Mouse (Mus musculus) frontal cortex, postnatal 25 days (tissue): ENCODE results near the gene Fam71e2.
"Not testable (repeated sequence)": the region's sequence is repeated elsewhere in the genome, so short reads cannot be mapped to it uniquely, and the experiment has no call there.

Experiments used
- DNase-seq, 2 experiments: peaks; one replicate each; pipeline ENCODE4 v3.0.0; 2022; ENCODE audit warnings: low spot score in 2 of 2

The Fam71e2 gene

DNA sequence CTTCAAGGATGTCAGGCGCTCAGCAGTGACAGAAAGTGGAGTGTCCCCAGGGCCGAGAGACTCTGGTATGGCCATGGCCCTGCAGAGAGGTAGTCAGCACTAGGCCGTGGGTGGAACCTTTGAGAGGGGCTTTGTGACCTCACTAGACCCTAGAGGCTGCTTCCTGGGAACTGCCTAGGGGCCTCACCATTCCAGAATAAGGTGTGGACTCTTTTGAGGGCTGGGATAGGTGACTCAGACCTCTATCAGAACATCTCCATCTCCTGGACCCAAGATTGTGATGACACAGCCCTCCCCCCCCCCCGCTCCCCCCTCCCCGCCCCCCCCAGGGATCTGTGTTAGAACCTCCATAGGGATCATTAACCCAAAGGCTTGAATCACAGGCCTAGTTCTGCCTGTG lies at the start of gene Fam71e2:
Fam71e2 (minus strand) TSS at position 101 of the 400 bp plus-strand sequence.
- DNase-seq = no peak

DNA sequence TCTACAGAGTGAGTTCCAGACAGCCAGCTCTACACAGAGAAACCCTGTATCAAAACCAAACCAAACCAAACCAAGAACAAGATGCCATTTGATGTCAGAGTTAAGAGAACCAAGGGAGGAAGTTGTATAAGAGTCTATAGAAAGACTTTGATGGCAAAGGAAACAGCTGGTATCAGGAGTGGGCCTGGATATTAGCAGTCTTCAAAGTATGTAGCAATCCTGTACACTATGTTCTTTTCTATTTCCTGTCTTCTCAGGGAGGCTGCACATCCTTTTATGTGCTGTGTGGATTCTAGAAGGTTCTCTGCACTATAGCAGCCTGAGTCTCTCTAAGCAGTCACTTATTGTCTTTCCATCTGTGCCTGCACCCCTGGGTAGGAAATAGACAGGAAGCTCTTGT lies 45.5 kb upstream of the Fam71e2 start:
- DNase-seq = no peak

DNA sequence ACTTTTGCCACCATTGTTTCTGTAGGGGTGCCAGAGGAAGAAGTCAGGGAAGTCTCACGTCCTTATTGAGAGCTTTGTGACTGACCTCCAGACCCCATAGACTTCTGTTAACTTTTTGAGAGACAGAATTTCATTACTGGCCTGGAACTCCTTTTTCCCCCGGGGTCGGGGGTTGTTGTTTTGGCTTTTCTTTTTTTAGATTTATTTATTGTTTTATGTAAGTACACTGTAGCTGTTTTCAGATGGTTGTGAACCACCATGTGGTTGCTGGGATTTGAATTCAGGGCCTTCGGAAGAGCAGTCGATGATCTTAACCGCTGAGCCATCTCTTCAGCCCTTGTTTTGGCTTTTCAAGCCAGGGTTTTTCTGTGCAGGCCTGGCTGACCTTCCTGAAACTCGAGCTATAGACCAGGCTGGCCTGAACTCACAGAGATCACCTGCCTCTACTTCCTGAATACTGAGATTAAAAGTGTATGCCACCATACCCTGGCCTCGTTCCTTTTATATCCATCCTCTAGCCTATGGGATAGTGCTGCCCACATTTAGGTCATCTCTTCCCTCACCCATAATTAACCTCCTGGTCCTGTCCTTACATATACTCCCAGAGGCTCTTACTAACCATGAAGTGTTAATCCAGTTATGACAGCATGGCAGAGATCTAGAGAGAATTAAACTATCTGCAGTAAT lies 42.1 kb upstream of the Fam71e2 start:
- no peak for DNase-seq

DNA sequence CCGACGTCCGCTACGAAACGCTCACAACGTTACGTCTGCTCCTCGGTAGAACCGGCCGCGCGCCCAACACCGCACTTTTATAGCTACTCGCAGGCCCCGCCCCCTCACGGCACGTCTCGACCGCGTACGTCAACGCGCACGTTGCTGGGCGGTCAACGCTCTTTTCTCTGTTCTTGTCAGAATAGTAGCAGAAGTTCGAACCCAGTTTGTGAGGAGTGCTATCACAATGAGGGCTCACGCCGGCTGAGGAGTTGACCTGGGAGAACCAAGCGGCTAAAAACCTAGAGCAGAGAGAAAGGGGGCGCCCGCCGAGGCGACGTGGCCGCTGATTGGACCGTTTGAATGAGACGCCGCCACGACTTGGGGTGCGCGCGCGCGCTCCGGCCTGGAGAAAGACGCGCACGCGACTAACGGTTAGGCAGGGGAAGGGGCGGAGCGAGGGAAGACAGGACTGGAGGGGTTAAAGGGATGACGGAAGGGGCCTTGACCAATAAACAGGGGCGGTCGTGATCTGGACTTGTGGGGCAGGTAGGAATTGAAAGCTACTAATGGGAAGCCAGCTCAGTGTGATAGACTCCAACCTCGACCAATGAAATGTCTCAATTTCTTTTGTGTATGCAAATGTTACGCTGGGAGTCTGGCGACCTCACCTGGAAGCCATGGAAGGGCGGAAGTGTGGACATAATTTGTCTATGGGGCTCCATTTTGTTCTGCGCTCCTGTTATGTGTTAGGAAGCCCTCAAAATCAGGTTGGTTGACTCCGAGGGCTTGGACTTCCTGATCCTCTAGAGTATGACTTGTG lies 41.4 kb upstream of the Fam71e2 start, which contains the start of gene Ube2s:
Ube2s (minus strand) TSS at position 288 of the 802 bp plus-strand sequence.
- peak; percentile 95 to 96 for DNase-seq

DNA sequence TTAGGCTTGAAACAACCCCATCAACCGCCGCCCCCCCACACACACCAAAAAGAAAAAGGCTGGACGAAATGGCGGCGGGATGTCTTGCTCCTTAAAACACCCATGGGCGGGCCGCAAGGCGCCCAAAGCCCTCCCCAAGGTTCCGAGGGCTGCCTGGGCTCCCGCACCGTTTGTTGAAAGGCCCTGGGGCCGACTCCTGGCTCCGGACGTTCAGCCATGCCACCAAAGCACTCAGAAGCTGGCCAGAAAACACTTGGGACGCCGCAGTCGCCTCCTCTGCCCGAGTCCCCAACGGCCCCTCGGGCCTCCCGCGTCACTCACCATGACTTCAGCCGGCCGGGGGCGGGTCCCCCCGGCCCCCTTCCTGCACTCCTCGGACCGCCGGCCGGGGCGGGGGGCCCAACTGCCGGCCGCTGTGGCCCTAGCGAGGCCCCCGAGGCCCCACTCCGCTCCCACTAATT lies 40.8 kb upstream of the Fam71e2 start:
- DNase-seq = no peak

DNA sequence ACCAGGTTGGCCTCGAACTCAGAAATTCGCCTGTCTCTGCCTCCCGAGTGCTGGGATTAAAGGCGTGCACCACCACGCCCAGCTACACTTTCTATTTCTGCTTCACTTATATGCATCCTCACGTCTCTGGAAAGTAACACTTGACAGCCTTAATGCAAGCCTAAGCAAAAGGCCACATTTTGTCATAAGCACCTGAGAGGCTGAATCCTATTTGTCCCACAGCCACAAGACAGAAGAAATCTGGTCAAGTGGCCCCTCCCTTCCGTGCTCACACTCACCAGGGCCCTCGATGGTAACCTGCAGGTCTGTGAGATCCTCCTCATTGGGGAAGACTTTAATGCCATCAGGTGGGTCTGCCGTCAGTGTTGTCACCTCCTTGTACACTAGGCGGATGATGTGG lies 40.0 kb upstream of the Fam71e2 start:
- DNase-seq = not testable (repeated sequence)

DNA sequence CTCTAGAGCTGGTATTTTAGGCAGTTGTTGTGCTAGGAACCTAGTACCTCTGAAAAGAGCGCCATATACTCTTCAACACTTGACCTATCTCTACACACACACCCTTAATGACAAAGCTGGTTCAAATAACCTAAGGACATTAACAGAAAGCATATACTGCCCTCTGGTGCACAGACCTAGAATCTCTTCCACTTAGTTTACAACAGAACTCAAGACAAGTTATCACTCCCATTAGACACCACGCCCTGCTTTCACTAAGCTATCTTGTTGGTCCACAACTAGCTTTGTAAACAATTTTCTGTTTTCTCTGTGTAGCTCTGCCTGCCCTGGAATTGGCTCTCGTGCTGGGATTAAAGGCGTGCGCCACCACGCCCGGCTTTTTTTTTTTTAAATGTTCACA lies 35.6 kb upstream of the Fam71e2 start:
- no peak for DNase-seq

DNA sequence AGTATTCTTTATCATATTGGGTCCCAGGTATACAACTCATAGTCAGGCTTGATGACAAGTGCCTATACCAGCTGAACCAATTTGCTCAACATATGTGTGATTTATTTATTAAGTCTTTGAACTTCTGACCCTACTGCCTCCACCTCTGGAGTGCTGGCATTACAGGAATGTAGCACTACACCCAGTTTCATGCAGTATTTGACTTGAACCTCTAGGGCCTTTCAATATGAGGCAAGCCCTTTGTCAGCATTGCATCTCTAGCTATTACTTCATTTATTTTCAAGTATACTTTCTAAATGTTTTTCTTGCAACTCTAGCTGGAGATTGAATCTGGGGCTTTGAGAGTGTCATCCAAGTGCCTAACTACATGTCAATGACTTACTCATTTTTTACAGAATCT lies 31.1 kb upstream of the Fam71e2 start:
- DNase-seq = no peak

DNA sequence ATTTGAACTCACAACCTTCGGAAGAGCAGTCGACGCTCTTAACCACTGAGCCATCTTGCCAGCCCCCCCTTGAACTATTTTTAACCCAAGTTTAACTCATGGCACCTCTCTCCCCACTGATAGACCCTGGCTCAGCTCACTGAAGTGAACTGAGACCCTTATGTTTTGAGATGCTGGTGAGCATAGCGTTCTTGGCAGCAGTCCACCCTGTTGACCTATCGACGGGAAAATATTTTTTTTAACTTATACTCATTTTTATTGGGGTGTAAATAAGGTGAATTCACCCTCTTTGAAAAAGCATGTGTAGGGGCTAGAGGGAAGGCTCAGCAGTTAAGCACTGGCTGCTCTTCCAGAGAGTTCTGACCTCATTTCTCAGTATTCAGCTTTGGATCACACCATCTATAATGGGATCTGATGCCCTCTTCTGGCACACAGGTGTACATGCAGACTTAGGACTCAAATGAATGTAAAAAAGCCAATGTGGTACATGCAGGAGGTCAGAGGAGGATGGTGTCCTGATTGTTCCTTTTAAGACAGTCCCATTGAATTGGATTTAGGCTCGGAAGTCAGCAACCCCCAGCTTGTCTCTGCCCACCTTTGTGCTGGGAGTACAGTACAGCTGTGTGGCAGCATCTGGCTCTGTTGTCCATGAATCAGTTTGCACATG lies 24.8 kb upstream of the Fam71e2 start:
- no peak for DNase-seq

DNA sequence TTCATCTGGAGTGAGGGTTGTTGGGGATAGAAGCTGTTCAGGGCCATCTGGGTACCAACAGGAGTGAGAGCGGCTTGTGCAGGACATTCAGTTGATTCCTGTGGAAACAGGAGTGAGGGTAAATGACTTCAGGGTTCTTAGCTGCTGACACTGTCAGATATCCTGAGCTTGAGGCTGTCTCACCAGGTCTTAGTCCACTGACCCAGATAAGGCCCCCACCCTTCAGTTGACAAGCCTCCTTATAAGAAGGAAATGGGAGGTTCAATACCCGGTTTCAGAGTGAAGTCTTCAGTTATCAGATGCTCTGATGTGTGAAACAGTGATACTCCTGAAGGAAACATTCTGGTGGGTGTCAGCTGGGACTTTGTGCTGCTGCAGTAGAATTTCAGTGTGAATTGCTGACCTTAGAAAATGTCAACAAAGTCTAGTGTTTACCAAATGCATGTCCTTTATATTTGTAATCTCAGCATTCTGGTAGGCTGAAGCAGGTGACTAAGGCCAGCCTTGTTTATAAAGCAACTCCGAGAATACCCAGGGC lies 23.6 kb upstream of the Fam71e2 start:
- DNase-seq = no peak

DNA sequence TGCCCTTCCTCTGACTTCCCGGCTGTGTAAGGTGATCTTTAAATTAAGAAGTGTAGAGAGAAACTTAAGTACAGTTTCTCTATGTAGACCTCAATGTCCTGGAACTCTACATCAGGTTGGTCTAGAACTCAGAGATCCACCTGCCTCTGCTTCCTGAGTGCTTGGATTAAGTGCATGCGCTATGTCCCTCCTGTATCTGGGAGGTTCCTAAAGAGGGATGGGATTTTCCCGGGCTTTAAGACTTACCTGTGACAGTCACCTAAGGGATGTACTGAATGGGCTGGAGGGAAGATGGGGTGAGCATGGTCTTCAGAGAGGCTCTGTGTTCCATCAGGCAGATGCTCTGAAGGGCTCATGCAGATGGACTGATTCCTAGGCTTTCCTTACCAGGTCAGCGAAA lies 22.6 kb upstream of the Fam71e2 start:
- no peak for DNase-seq

DNA sequence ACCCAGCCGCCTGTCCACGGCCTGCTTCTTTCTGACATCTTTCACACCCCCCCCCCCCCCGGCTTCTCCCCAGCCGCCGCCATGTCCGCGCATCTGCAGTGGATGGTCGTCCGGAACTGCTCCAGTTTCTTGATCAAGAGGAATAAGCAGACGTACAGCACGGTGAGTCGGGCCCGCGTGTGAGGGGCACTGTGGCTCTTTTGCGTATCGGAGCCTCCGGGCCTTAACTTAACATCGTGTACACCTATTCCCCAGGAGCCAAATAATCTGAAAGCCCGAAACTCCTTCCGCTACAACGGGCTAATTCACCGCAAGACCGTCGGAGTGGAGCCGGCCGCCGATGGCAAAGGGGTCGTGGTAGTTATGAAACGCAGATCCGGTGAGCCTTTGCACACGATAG lies 22.1 kb upstream of the Fam71e2 start:
- not testable (repeated sequence) for DNase-seq

DNA sequence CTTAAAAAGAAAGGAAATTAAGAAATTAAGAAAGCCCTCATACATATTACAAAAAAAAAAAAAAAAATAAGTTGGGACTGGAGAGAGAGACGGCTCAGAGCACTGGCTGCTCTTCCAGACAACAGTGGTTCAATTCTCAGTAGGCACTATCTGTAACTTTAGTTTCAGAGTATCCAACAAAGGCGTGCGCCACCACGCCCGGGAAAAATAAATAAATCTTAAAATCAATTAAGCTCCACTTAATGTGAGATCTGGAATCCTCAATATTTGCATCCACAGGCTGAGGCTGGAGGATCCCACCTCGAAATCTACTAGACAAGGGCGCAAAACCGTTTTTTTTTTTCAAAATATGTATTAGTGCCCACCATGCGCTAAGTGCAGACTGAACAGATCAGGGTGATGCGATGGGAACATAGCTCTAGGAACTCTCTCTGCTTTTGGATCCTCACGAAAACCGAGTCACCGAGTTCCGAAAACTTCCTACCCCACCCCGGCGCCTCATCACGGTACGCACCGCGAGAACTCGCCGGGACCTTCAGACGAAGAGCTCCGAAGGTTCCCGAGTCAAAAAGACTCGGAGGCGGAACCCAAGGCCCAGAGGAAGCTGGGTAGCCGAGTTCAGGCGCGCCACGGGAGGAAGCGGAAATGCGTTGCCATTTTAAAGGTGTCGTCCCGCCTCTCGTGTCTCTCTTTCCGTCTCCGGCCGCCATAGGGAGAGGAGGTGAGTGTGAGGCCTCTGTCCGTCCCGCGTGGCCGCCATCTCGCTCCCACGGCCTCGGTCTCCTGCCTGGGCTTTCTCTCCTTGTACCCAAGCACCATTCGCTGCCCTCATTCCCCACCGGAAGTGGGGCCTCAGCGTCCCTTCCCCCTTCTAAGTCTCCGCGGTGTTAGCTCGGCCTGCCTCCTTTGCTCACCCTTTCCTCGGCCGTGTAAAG lies 21.4 kb upstream of the Fam71e2 start, which contains the start of gene Rpl28:
Rpl28 (plus strand) TSS at position 597 of the 935 bp plus-strand sequence.
- DNase-seq = peak; percentile 88 to 92

DNA sequence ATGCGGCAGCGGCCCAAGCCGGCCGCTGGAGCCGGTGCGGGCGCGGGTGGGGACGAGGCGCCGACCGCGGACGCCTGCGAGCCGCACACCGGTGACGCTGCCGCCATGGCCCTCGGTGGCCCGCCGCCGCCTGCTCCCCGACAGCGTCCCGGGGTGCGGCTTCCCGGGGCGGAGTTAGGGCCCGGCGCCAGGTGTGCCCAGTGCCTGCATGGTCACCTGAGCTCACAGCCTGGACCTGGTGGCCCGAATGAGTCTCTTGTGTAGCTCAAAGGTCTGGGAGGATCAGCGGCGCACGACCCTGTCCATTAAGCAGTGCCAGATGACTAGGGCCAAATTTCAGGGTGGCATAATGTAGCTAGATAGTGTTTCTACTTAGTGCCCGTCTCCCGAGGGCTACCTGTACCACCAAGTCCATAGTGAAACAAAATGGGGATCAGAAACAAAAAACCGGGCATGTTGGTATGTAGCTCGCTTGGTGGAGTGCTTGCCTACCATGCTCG lies 18.4 kb upstream of the Fam71e2 start, which contains the start of gene Tmem238:
Tmem238 (minus strand) TSS at position 221 of the 500 bp plus-strand sequence.
- no peak for DNase-seq

DNA sequence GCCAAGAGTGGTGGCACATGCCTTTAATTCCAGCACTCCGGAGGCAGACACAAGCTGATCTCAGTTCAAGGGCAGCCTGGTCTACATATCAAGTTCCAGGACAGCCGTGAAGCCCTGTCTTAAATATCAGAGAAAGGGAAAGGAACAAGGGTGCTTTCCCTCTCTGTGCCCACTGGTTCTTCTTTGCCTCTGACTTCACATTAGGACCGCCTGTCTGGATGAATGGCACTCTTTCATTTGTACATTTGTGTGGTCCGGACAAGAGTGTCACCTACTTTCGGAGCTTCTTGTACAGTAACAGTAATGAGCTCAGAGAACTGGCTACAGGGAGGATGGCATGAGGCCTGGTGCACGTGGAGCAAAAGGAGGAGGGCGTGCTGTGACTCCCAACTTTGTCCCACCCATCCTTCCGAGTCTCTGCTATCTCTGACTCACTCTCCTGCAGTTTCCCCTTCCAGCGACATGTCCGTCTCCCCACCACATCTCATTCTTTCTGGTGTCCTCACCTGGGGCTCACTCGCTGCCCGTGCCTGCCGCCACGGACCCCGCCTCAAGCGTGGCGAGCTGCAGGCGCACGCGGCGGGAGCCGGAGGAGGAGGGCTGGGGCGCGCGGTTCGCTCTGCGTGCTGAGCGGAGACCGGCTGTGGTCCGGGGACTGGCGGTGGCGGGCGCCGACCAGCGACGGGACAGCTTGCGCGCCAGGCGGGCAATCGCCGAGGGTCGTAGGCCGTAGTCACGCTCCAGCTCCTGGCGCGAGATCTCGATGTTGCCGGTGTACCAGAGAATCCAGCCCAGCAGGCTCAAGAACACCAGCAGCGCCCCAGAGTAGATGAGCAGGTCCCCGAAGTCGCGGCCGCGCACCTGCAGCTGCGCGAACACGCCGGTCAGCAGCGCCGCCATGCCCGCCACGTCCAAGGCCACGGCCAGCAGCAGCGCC lies 17.7 kb upstream of the Fam71e2 start:
- DNase-seq = peak in 1 of 2 experiments; percentile 31

DNA sequence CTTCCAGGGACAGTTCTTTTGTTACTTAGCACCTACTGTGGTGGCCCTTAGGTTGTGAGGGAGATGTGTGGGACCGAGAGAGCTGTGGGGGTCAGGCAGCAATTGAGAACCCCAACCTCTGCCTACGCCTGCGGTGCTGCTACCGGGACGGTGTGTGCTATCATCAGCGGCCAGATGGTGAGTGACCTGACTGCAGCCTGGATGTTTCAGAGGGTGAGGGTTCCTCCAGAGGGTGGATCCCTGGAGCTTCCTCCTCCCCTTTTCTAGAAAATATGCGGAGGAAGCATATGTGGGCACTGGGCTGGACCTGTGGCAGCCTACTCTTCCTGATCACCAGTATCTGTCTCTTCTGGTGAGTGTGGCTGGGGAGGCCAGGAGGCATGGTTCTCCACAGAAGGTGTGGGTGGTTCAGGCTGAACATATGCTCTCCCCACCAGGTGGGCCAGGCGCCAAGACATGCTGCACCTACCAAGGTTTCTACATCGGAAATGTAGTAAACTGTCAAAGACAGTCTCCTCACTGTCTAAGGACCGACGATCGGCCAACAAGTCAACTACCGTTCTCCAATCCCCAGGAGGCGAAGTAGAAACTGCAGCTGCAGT lies 12.7 kb upstream of the Fam71e2 start:
- no peak for DNase-seq

DNA sequence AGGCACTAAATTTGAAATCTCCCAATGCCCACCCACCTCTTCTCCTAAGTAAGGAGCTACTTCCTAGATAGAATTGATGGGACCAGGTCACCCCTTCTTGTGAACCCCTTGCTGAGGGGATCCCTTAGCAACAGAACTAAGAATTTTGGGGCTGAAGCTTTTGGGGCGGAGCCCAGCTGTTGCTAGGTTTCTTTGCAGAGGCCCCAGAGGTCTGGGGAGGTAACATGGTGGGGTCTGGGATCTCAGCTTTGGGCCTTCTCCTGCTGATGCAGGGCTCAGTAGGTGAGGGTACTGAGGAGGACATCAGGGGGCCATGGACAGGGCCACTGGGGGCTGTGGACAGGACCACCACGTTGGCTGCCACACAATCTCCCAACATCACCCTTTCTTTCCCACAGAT lies 11.7 kb upstream of the Fam71e2 start, which contains the start of the genes Il11 and Tmem190:
Il11 (minus strand) TSS at position 101 of the 400 bp plus-strand sequence.
Tmem190 (plus strand) TSS at position 179 of the 400 bp plus-strand sequence.
- no peak for DNase-seq

DNA sequence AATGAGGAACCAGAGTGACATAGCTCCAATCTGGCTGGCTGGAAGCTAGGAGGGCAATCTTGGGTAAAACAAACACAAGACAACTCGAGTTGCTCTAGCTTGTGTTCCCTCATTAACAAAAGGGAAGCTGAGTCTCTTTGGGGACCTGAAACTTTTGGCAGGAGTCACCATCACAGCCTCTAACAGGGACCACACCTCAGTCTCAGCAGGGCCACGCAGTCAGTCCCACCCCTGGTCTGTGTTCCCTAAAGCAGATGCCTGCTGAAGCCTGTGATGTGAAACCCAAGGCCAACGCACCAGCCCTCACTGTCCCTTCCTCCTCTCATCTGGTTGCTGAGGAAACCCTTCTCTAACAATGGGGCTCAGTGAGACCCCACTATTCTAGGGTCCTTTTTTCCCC lies 11.0 kb upstream of the Fam71e2 start:
- DNase-seq = no peak

DNA sequence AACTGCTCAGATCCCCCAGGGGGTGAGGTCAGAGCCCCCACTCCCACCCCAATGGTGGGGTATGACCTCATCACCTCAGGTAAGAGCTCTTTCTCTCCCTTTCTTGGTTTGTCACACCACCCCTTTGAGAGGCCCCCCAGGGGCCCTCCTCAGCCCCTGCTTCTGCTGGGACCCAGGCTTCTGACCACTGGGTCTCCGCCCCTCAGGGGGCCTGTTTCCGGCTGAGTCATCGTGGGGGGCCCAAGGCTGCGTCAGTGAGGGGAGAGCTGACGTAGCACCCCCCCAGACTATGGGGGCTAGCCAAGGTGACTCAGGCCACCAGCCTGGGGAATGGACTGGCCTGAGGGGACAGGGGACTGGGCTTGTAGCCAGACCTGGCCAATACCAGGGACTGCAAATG lies 8.8 kb upstream of the Fam71e2 start:
- DNase-seq = no peak
